7 mouse cellular contexts compared by ENCODE assay signal in genomic region chrX:159626907-159627587, GRCm38 (mm10). TPM values are rescaled to one million over a fixed set of nuclear protein-coding genes. Genes with fewer than 3 reads are reported as not detected.
DNase-seq lines count a peak whose midpoint lies in the region; ATAC-seq and TF ChIP-seq lines count a peak whose summit lies in the region.

TSS of gene Sh3kbp1 (plus strand) at chrX:159627272.

- no peaks in the 10 kb centered on the region for H3K36me3 ChIP-seq in embryonic facial prominence, embryonic 10.5 days (replicated peaks)
- H3K36me3 ChIP-seq in intestine, embryonic 16.5 days (ENCODE audit: control insufficient read depth, insufficient read depth, low read length), result no peaks in the 10 kb centered on the region
- no peaks in the 10 kb centered on the region for H3K36me3 ChIP-seq in midbrain, embryonic 10.5 days
- no peaks in the 10 kb centered on the region for H3K36me3 ChIP-seq in small intestine, adult 2 months (ENCODE audit: control insufficient read depth, insufficient read depth, low read length)

- peak; percentile 19; the same call in 1 of the 2 replicates for TF ChIP-seq CTCF in small intestine, adult 2 months (IDR thresholded peaks at IDR 0.05; ENCODE audit: extremely low read depth, insufficient read length, insufficient replicate concordance, low read depth, low read length)

- intact Hi-C loops in left cerebral cortex, postnatal 4 days (cut with DNase I), result loop anchor here (5.0 kb wide), 2 partner anchors 335 to 490 kb away; no protein-coding TSS in a partner anchor

- DNase-seq in adrenal gland, postnatal 14 days, result peak; percentile 81
- peak; percentile 81 for DNase-seq in embryonic facial prominence, embryonic 10.5 days (ENCODE audit: low spot score)
- DNase-seq in gonadal fat pad, adult 2 months (ENCODE audit: low read depth), result no peak
- peak; percentile 76 for DNase-seq in left cerebral cortex, postnatal 4 days
- DNase-seq in midbrain, embryonic 10.5 days (ENCODE audit: low spot score), result peak; percentile 64

- H3K9me3 ChIP-seq in embryonic facial prominence, embryonic 10.5 days, result no peaks in the 10 kb centered on the region
- H3K9me3 ChIP-seq in intestine, embryonic 16.5 days (ENCODE audit: control insufficient read depth, low read length), result no peaks in the 10 kb centered on the region
- H3K9me3 ChIP-seq in midbrain, embryonic 10.5 days (replicated peaks), result no peaks in the 10 kb centered on the region

- no peak for TF ChIP-seq POLR2A in small intestine, adult 2 months (IDR thresholded peaks at IDR 0.05; ENCODE audit: low read depth, low read length)

- H3K9ac ChIP-seq in intestine, embryonic 16.5 days (ENCODE audit: low read depth, low read length), result peak within 1 kb of the TSS; percentile 72

- peak within 1 kb of the TSS; percentile 79 for H3K27ac ChIP-seq in embryonic facial prominence, embryonic 10.5 days (replicated peaks)
- H3K27ac ChIP-seq in intestine, embryonic 16.5 days (ENCODE audit: low read length), result peak within 1 kb of the TSS; percentile 74
- H3K27ac ChIP-seq in midbrain, embryonic 10.5 days (replicated peaks), result peak within 1 kb of the TSS; percentile 82
- H3K27ac ChIP-seq in small intestine, adult 2 months (ENCODE audit: insufficient read depth, low read depth, low read length), result 0 out of 2 replicates have a peak within 1 kb of the TSS, but pooled peaks have one; percentile 8

- H3K4me3 ChIP-seq in embryonic facial prominence, embryonic 10.5 days, result peak within 1 kb of the TSS; percentile 66
- H3K4me3 ChIP-seq in intestine, embryonic 16.5 days (ENCODE audit: low read length), result peak within 1 kb of the TSS; percentile 58
- H3K4me3 ChIP-seq in midbrain, embryonic 10.5 days, result peak within 1 kb of the TSS; percentile 65
- H3K4me3 ChIP-seq in small intestine, adult 2 months (ENCODE audit: low read depth, low read length), result peak within 1 kb of the TSS; percentile 80

- WGBS in embryonic facial prominence, embryonic 10.5 days, result 21% methylated on average over 60 of the region's 60 CpGs
- 17% methylated on average over 46 of the region's 60 CpGs for whole genome bisulfite sequencing in intestine, embryonic 16.5 days
- WGBS in midbrain, embryonic 10.5 days, result 14% methylated on average over 55 of the region's 60 CpGs
- 23% methylated on average over 43 of the region's 60 CpGs for WGBS in small intestine, adult 2 months

- ATAC-seq in intestine, embryonic 16.5 days, result peak; percentile 94

- peak within 1 kb of the TSS; percentile 71 for H3K4me2 ChIP-seq in intestine, embryonic 16.5 days (ENCODE audit: low read depth, low read length)

- H3K27me3 ChIP-seq in embryonic facial prominence, embryonic 10.5 days (replicated peaks; ENCODE audit: low read depth, poor library complexity, severe bottlenecking), result peaks cover 93% of the 10 kb centered on the region
- peaks cover 3% of the 10 kb centered on the region; the same call in 1 of the 2 replicates for H3K27me3 ChIP-seq in intestine, embryonic 16.5 days (replicated peaks; ENCODE audit: control insufficient read depth, insufficient read depth, low read length)
- peaks cover 92% of the 10 kb centered on the region for H3K27me3 ChIP-seq in midbrain, embryonic 10.5 days (ENCODE audit: low read depth, poor library complexity, severe bottlenecking)
- H3K27me3 ChIP-seq in small intestine, adult 2 months (ENCODE audit: control insufficient read depth, insufficient read depth, low read length), result no peaks in the 10 kb centered on the region

- H3K4me1 ChIP-seq in embryonic facial prominence, embryonic 10.5 days, result peaks cover 4% of the 10 kb centered on the region; the same call in 1 of the 2 replicates
- no peaks in the 10 kb centered on the region for H3K4me1 ChIP-seq in intestine, embryonic 16.5 days (ENCODE audit: control insufficient read depth, insufficient read depth, low read length)
- peaks cover 18% of the 10 kb centered on the region; the same call in 1 of the 2 replicates for H3K4me1 ChIP-seq in midbrain, embryonic 10.5 days
- peaks cover 3% of the 10 kb centered on the region; the same call in 1 of the 2 replicates for H3K4me1 ChIP-seq in small intestine, adult 2 months (ENCODE audit: control insufficient read depth, insufficient read depth, insufficient read length, low read length)

RNA-seq across cellular contexts. Expression of gene Sh3kbp1, which starts in this region (rescaled TPM):
- total RNA-seq in adrenal gland, postnatal 14 days (2021), result 52.2 and 54.6 TPM in 2 replicates
- polyA plus RNA-seq in embryonic facial prominence, embryonic 10.5 days (2016; fragmentation: Nextera tagmentation; extraction: Ambion mirVana), result 23.2 and 24.5 TPM in 2 replicates
- 15.8 and 16.4 TPM in 2 replicates for polyA plus RNA-seq in gonadal fat pad, adult 2 months (2012; rRNA removed)
- 18.8 and 20.8 TPM in 2 replicates for polyA plus RNA-seq in intestine, embryonic 16.5 days (2015; fragmentation: Nextera tagmentation; extraction: Ambion mirVana)
- total RNA-seq in left cerebral cortex, postnatal 4 days (2021), result 100 to 1,000 TPM in 1 of 2 experiments, 10 to 100 TPM in 1; 95.4 to 102 TPM
- 21.1 and 26.9 TPM in 2 replicates for polyA plus RNA-seq in midbrain, embryonic 10.5 days (2016; fragmentation: Nextera tagmentation; extraction: Ambion mirVana)
- 2.7 and 4.4 TPM in 2 replicates for polyA plus RNA-seq in small intestine, adult 2 months (2012; rRNA removed)

Comparison
In these comparisons a context has a peak if more than half of its experiments do, and no peak if none do; other contexts are left out.
1. H3K27ac ChIP-seq: peak in every context shown above with its lines; median percentile 82 in midbrain, embryonic 10.5 days; 79 in embryonic facial prominence, embryonic 10.5 days; 74 in intestine, embryonic 16.5 days; 8 in small intestine, adult 2 months.